Mouse (Mus musculus) retina, postnatal 1 day (tissue): ENCODE measurements around the gene Vmn1r143.
"Not testable (repeated sequence)": the region's sequence is repeated elsewhere in the genome, so short reads cannot be mapped to it uniquely, and the experiment has no call there.

Experiments
- DNase-seq: peaks from one replicate; pipeline ENCODE4 v3.0.0-alpha.2; 2012

The Vmn1r143 gene

GRCm38 (mm10) chr7:22189077-22189476 lies at the start of gene Vmn1r143:
Gene Vmn1r143 (plus strand): TSS chr7:22189377.
- DNase-seq = not testable (repeated sequence)

- DNase-seq = not testable (repeated sequence)
These were observed 25.2 kb upstream of the Vmn1r143 start, which contains the start of gene Vmn1r142 for GRCm38 (mm10) chr7:22163935-22164334. Gene Vmn1r142 (minus strand): TSS chr7:22164035.

GRCm38 (mm10) chr7:22201164-22201563 lies 12.0 kb downstream of the Vmn1r143 start, which contains the start of gene Gm8653:
Gene Gm8653 (minus strand): TSS chr7:22201264.
- DNase-seq = not testable (repeated sequence)

- not testable (repeated sequence) for DNase-seq
These were observed 40.2 kb downstream of the Vmn1r143 start, which contains the start of gene Gm8453 for GRCm38 (mm10) chr7:22229384-22229783. Gene Gm8453 (minus strand): TSS chr7:22229484.
